Mouse (Mus musculus): ENCODE results near the gene C9orf72. TPM values are rescaled to one million over a fixed set of nuclear protein-coding genes. Genes with fewer than 3 reads are reported as not detected.

C9orf72 gene
- polyA plus RNA-seq, 1 experiment from 2014 or later = 49.6 TPM

- Histone ChIP-seq H3K4me3 (replicated peaks; ENCODE audit: low read length) (peak overlapping the region; percentile 83), H3K9ac (peak overlapping the region; percentile 84), H3K36me3 (replicated peaks; ENCODE audit: control insufficient read depth, insufficient read depth) (no peaks in the 10 kb centered on the region), H3K27me3 (ENCODE audit: control insufficient read depth, insufficient read depth, low read length) (no peaks in the 10 kb centered on the region), H3K4me2 (replicated peaks) (peak overlapping the region; percentile 75), H3K27ac (peak overlapping the region; percentile 88), H3K9me3 (ENCODE audit: control insufficient read depth, low read length) (no peaks in the 10 kb centered on the region), H3K4me1 (replicated peaks; ENCODE audit: control insufficient read depth, insufficient read depth, low read length) (peaks cover 6% of the 10 kb centered on the region; the same call in 1 of the 2 replicates)
- ATAC-seq (ENCODE audit: low FRiP score) (peak; percentile 76), DNase-seq (ENCODE audit: low spot score) (peak; percentile 37)
- WGBS = under 1% methylated on average over 40 of the region's 40 CpGs
Observed at GRCm38 (mm10) chr4:35225141-35225733, 738 bp downstream of the C9orf72 start.

GRCm38 (mm10) chr4:35224101-35224500, 1.9 kb downstream of the C9orf72 start:
- Histone ChIP-seq H3K4me1 (replicated peaks; ENCODE audit: control insufficient read depth, insufficient read depth, low read length) (peaks cover 6% of the 10 kb centered on the region; the same call in 1 of the 2 replicates), H3K27me3 (ENCODE audit: control insufficient read depth, insufficient read depth, low read length) (no peaks in the 10 kb centered on the region), H3K36me3 (replicated peaks; ENCODE audit: control insufficient read depth, insufficient read depth) (no peaks in the 10 kb centered on the region), H3K27ac (no peak overlapping the region), H3K4me3 (replicated peaks; ENCODE audit: low read length) (no peak overlapping the region), H3K9me3 (ENCODE audit: control insufficient read depth, low read length) (no peaks in the 10 kb centered on the region), H3K4me2 (replicated peaks) (peak overlapping the region; percentile 75; the same call in 1 of the 2 replicates), H3K9ac (no peak overlapping the region)
- WGBS = 94% methylated on average over 4 of the region's 4 CpGs
- ATAC-seq (ENCODE audit: low FRiP score) = no peak
- no peak for DNase-seq (ENCODE audit: low spot score)

GRCm38 (mm10) chr4:35223376-35223988, 2.5 kb downstream of the C9orf72 start:
- no peak for DNase-seq (ENCODE audit: low spot score)
- H3K9ac ChIP-seq = no peak overlapping the region
- H3K4me3 ChIP-seq (replicated peaks; ENCODE audit: low read length) = no peak overlapping the region
- no peak for ATAC-seq (ENCODE audit: low FRiP score)
- H3K36me3 ChIP-seq (replicated peaks; ENCODE audit: control insufficient read depth, insufficient read depth) = no peaks in the 10 kb centered on the region; the same call in 1 of the 2 replicates
- 92% methylated on average over 5 of the region's 5 CpGs for WGBS
- no peaks in the 10 kb centered on the region for H3K27me3 ChIP-seq (ENCODE audit: control insufficient read depth, insufficient read depth, low read length)
- H3K27ac ChIP-seq = no peak overlapping the region
- no peak overlapping the region for H3K4me2 ChIP-seq (replicated peaks)
- peaks cover 6% of the 10 kb centered on the region; the same call in 1 of the 2 replicates for H3K4me1 ChIP-seq (replicated peaks; ENCODE audit: control insufficient read depth, insufficient read depth, low read length)
- H3K9me3 ChIP-seq (ENCODE audit: control insufficient read depth, low read length) = no peaks in the 10 kb centered on the region

DNA sequence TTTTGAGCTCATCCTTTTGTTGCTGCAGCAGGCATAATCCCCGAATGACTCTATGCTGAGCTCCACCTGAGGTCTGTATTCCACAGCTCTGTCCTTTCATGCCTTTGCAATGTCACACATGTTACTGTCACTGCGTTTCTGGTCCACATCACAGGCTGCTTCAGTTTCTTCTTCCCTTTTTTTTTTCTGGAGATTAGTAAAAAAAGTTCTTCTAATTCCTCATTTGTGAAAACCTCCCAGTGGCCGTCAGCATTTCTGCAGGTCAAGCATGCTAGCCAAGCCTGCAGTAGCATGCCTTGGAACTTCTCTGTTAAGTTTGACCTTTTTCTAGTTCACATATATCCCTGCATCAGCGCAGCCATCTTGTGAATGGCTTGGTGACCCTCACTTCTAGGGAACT, 4.1 kb downstream of the C9orf72 start:
- H3K4me1 ChIP-seq (replicated peaks; ENCODE audit: control insufficient read depth, insufficient read depth, low read length) = peaks cover 6% of the 10 kb centered on the region; the same call in 1 of the 2 replicates
- no peak overlapping the region for H3K4me2 ChIP-seq (replicated peaks)
- H3K27ac ChIP-seq = no peak overlapping the region
- ATAC-seq (ENCODE audit: low FRiP score) (no peak), DNase-seq (ENCODE audit: low spot score) (no peak)
- no peak overlapping the region for H3K9ac ChIP-seq
- no peaks in the 10 kb centered on the region for H3K9me3 ChIP-seq (ENCODE audit: control insufficient read depth, low read length)
- 39% methylated on average over 4 of the region's 4 CpGs for WGBS
- peaks cover 10% of the 10 kb centered on the region for H3K36me3 ChIP-seq (replicated peaks; ENCODE audit: control insufficient read depth, insufficient read depth)
- no peaks in the 10 kb centered on the region for H3K27me3 ChIP-seq (ENCODE audit: control insufficient read depth, insufficient read depth, low read length)
- H3K4me3 ChIP-seq (replicated peaks; ENCODE audit: low read length) = no peak overlapping the region

- WGBS = 25% methylated on average over 2 of the region's 2 CpGs
- no peak for ATAC-seq (ENCODE audit: low FRiP score)
Observed at GRCm38 (mm10) chr4:35221131-35221530, 4.8 kb downstream of the C9orf72 start.

DNA sequence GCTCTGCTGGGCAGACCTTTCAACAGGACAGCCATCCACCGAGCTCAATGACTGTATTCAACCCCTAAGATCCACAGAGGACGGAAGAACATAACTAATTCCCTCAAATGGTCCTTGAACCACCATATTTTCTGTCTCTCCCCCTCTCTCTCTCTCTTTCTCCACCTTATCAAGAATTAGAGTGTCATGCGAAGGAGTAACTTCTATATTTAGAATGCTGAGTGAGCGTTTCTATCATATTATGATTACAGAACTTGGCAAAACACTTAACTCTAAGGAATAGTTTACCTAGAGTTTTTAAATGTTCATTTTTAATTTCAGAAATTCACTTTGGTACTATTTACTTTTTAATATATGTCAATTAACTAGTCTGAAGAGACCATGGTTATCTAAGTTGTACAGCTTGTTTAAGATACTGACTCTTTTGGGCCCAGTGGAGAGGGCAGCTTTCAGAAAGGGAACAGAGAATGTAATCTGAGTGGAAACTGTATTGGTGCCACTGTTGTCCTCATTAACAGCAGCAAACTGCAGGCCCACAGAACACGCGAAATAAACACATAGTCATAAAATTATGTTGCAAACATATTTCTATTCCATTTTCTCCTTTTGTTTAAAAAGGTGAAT, 5.8 kb downstream of the C9orf72 start:
- H3K27ac ChIP-seq = no peak overlapping the region
- WGBS = 85% methylated on average over 6 of the region's 6 CpGs
- no peak overlapping the region for H3K4me3 ChIP-seq (replicated peaks; ENCODE audit: low read length)
- ATAC-seq (ENCODE audit: low FRiP score) (no peak), DNase-seq (ENCODE audit: low spot score) (no peak)
- peaks cover 20% of the 10 kb centered on the region for H3K36me3 ChIP-seq (replicated peaks; ENCODE audit: control insufficient read depth, insufficient read depth)
- no peak overlapping the region for H3K4me2 ChIP-seq (replicated peaks)
- H3K27me3 ChIP-seq (ENCODE audit: control insufficient read depth, insufficient read depth, low read length) = no peaks in the 10 kb centered on the region
- H3K4me1 ChIP-seq (replicated peaks; ENCODE audit: control insufficient read depth, insufficient read depth, low read length) = peaks cover 6% of the 10 kb centered on the region; the same call in 1 of the 2 replicates
- peaks cover 1% of the 10 kb centered on the region; the same call in 1 of the 2 replicates for H3K9me3 ChIP-seq (ENCODE audit: control insufficient read depth, low read length)
- H3K9ac ChIP-seq = no peak overlapping the region

More at GRCm38 (mm10) chr4:35221131-35221530, 4.8 kb downstream of the C9orf72 start:
- Histone ChIP-seq H3K9me3 (ENCODE audit: control insufficient read depth, low read length) (no peaks in the 10 kb centered on the region), H3K4me1 (replicated peaks; ENCODE audit: control insufficient read depth, insufficient read depth, low read length) (peaks cover 6% of the 10 kb centered on the region; the same call in 1 of the 2 replicates), H3K27ac (no peak overlapping the region), H3K36me3 (replicated peaks; ENCODE audit: control insufficient read depth, insufficient read depth) (peaks cover 13% of the 10 kb centered on the region), H3K27me3 (ENCODE audit: control insufficient read depth, insufficient read depth, low read length) (no peaks in the 10 kb centered on the region), H3K4me2 (replicated peaks) (no peak overlapping the region), H3K4me3 (replicated peaks; ENCODE audit: low read length) (no peak overlapping the region), H3K9ac (no peak overlapping the region)
- no peak for DNase-seq (ENCODE audit: low spot score)

DNA sequence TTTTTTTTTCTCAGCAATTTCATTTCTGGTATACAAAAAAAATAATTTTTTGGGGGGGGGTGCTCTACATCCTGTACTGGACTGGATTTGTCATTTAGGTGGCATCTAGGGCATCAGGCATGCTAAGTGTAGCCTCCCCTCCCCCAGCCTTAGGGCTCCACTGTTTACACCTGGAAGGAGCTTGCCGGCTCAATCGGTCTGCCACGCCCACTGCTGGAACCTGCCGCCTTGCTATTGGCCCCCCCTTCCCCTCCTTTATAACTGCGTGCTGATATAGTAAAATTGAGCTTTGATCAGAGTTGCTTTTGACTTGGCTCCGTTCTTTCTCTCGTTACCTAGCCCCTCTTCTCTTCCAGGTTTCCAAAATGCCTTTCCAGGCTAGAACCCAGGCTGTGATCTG, 21.3 kb downstream of the C9orf72 start:
- peaks cover 4% of the 10 kb centered on the region; the same call in 1 of the 2 replicates for H3K9me3 ChIP-seq (ENCODE audit: control insufficient read depth, low read length)
- WGBS = 67% methylated on average over 7 of the region's 7 CpGs

GRCm38 (mm10) chr4:35203724-35204123, 22.3 kb downstream of the C9orf72 start:
- DNase-seq (ENCODE audit: low spot score) (no peak), ATAC-seq (ENCODE audit: low FRiP score) (no peak)
- Histone ChIP-seq H3K27ac (no peak overlapping the region), H3K4me1 (replicated peaks; ENCODE audit: control insufficient read depth, insufficient read depth, low read length) (no peaks in the 10 kb centered on the region), H3K27me3 (ENCODE audit: control insufficient read depth, insufficient read depth, low read length) (no peaks in the 10 kb centered on the region), H3K4me2 (replicated peaks) (no peak overlapping the region), H3K9me3 (ENCODE audit: control insufficient read depth, low read length) (peaks cover 4% of the 10 kb centered on the region; the same call in 1 of the 2 replicates), H3K4me3 (replicated peaks; ENCODE audit: low read length) (no peak overlapping the region), H3K36me3 (replicated peaks; ENCODE audit: control insufficient read depth, insufficient read depth) (peaks cover 56% of the 10 kb centered on the region), H3K9ac (no peak overlapping the region)
- 96% methylated on average over 2 of the region's 2 CpGs for WGBS

More for the DNA sequence above, 21.3 kb downstream of the C9orf72 start:
- Histone ChIP-seq H3K4me1 (replicated peaks; ENCODE audit: control insufficient read depth, insufficient read depth, low read length) (no peaks in the 10 kb centered on the region), H3K27ac (no peak overlapping the region), H3K27me3 (ENCODE audit: control insufficient read depth, insufficient read depth, low read length) (no peaks in the 10 kb centered on the region), H3K36me3 (replicated peaks; ENCODE audit: control insufficient read depth, insufficient read depth) (peaks cover 50% of the 10 kb centered on the region), H3K4me3 (replicated peaks; ENCODE audit: low read length) (no peak overlapping the region), H3K9ac (no peak overlapping the region), H3K4me2 (replicated peaks) (no peak overlapping the region)
- ATAC-seq (ENCODE audit: low FRiP score) = no peak
- no peak for DNase-seq (ENCODE audit: low spot score)

GRCm38 (mm10) chr4:35201700-35202099, 24.3 kb downstream of the C9orf72 start:
- H3K4me2 ChIP-seq (replicated peaks) = no peak overlapping the region
- H3K4me3 ChIP-seq (replicated peaks; ENCODE audit: low read length) = no peak overlapping the region
- H3K27me3 ChIP-seq (ENCODE audit: control insufficient read depth, insufficient read depth, low read length) = no peaks in the 10 kb centered on the region
- H3K9ac ChIP-seq = no peak overlapping the region
- 96% methylated on average over 5 of the region's 5 CpGs for WGBS
- ATAC-seq (ENCODE audit: low FRiP score) = no peak
- peaks cover 65% of the 10 kb centered on the region for H3K36me3 ChIP-seq (replicated peaks; ENCODE audit: control insufficient read depth, insufficient read depth)
- DNase-seq (ENCODE audit: low spot score) = no peak
- peaks cover 4% of the 10 kb centered on the region; the same call in 1 of the 2 replicates for H3K9me3 ChIP-seq (ENCODE audit: control insufficient read depth, low read length)
- H3K27ac ChIP-seq = no peak overlapping the region
- H3K4me1 ChIP-seq (replicated peaks; ENCODE audit: control insufficient read depth, insufficient read depth, low read length) = no peaks in the 10 kb centered on the region

Measured in hindbrain, embryonic 14.5 days (tissue).